Mouse (Mus musculus): ENCODE measurements around the gene Stard3. TPM values are rescaled to one million over a fixed set of nuclear protein-coding genes. Genes with fewer than 3 reads are reported as not detected.

The Stard3 gene
- 42.4 and 42.8 TPM in 2 replicates for polyA plus RNA-seq (2015; fragmentation: Nextera tagmentation; extraction: Ambion mirVana)

DNA sequence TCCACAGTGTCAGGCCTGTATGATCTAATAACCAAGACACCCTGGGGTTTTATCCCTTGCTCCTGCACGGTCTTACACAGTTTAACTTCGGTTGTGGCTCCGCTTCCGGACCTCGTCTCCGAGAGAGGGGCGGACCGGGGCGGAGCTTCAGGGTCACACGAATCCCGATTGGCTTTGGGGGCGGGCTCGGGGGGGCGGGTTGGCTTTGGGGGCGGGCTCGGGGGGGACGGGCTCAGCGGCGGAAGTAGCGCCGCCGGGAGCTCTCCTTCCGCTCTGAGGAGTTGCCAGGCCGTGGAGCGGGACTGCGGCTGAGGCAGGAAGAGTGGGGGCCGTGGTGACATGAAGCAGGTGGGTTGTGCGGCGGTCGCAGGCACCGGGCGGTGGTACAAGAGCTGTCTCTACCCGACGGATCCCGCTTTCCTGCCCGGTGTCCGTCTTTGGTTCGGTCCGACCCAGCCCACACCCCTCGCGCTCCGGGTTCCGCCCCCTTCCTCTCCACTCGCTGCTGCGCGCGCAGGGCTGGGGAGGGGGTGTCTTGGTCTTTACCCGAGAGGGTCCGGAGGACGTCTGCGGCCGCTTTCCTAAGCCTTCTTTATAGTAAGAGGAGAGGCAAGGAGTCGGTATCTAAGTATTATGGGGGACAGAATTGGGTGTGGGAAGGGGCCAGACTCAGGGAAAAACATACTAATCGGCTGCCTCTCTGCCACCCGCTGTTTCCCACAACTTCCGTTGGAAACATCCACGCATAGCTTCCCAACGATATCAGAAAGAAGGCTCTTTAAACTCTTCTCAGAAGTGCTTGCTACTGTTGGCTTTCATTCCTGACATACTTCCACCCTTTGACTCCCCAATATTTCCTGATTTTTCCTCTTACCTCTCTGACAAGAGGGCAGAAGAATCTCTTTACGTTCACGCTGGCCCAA lies at the start of gene Stard3:
Gene Stard3, plus strand, starts transcription at position 208 of the 923 bp plus-strand sequence.
- no peaks in the 10 kb centered on the region for H3K27me3 ChIP-seq (ENCODE audit: insufficient read depth, low read length)
- peak within 1 kb of the TSS; percentile 77 for H3K4me3 ChIP-seq (replicated peaks; ENCODE audit: low read depth, low read length)
- peak; percentile 86 for ATAC-seq (replicated peaks; ENCODE audit: low FRiP score, low read depth)
- no peak for TF ChIP-seq CTCF (IDR thresholded peaks at IDR 0.05; ENCODE audit: low read depth)
- peak within 1 kb of the TSS; percentile 76 for H3K4me2 ChIP-seq (ENCODE audit: low read length)
- H3K9ac ChIP-seq (ENCODE audit: low read depth, low read length): peak within 1 kb of the TSS; percentile 76
- DNase-seq (ENCODE audit: low spot score): peak; percentile 95
- H3K9me3 ChIP-seq (replicated peaks; ENCODE audit: low read length): no peaks in the 10 kb centered on the region
- H3K4me1 ChIP-seq (replicated peaks; ENCODE audit: insufficient read depth, low read length): peaks cover 29% of the 10 kb centered on the region
- H3K27ac ChIP-seq: peak within 1 kb of the TSS; percentile 97
- WGBS: under 1% methylated on average over 60 of the region's 60 CpGs
- H3K36me3 ChIP-seq (ENCODE audit: insufficient read depth, low read length): no peaks in the 10 kb centered on the region

DNA sequence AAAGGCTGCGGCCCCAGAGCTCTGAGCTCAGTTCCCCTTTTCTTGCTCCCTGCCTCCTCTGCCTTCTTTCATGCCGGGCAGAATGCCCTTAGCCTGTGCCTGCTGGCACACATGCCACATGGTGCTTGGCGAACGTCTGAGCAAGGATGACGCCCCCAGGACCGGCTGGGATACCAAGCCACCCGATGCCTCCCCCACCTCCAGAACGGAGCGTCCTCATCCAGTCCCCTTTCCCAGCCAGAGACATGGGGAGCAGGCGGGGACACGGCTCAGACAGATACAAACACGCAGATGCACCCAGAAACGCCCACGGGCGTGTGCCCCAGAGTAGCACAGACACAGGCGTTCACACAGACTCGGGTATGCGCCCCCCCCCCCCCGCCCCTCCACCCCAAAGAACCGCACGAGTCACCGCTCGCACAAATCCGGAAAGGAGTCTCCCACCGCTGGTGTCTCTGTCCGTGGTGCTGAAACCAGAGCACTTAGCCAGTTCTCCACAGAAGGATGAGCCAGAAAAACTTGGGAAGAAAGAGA lies 44.3 kb upstream of the Stard3 start:
- ATAC-seq (replicated peaks; ENCODE audit: low FRiP score, low read depth): no peak
- no peak overlapping the region for H3K9ac ChIP-seq (ENCODE audit: low read depth, low read length)
- no peak for TF ChIP-seq CTCF (IDR thresholded peaks at IDR 0.05; ENCODE audit: low read depth)
- no peak overlapping the region for H3K27ac ChIP-seq
- no peaks in the 10 kb centered on the region for H3K36me3 ChIP-seq (ENCODE audit: insufficient read depth, low read length)
- H3K4me3 ChIP-seq (replicated peaks; ENCODE audit: low read depth, low read length): no peak overlapping the region
- DNase-seq (ENCODE audit: low spot score): peak; percentile 85
- H3K4me2 ChIP-seq (ENCODE audit: low read length): no peak overlapping the region
- H3K4me1 ChIP-seq (replicated peaks; ENCODE audit: insufficient read depth, low read length): no peaks in the 10 kb centered on the region
- H3K27me3 ChIP-seq (ENCODE audit: insufficient read depth, low read length): peaks cover 45% of the 10 kb centered on the region
- H3K9me3 ChIP-seq (replicated peaks; ENCODE audit: low read length): no peaks in the 10 kb centered on the region
- 2% methylated on average over 26 of the region's 26 CpGs for WGBS

DNA sequence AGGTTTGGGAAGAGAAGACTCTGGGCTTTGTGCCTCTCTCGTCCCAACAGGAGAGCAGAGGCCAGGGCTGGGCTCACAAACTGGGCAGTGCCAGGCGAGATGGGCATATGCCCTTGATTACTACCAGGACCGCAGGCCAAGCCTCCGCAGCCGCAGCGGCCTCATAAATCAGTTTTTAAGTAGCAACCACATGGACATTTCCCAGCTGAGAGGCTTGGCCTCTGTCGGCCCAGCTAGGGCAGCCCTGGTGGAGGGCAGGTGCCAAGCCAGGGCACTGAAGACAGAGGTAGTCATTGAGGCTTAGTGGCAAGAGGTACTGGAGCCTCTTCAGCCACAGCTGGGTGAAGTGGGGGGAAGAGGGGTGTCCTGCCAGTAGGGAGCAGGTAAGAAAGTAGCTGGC lies 40.7 kb upstream of the Stard3 start:
- no peaks in the 10 kb centered on the region for H3K9me3 ChIP-seq (replicated peaks; ENCODE audit: low read length)
- no peak overlapping the region for H3K4me2 ChIP-seq (ENCODE audit: low read length)
- no peaks in the 10 kb centered on the region for H3K36me3 ChIP-seq (ENCODE audit: insufficient read depth, low read length)
- H3K27me3 ChIP-seq (ENCODE audit: insufficient read depth, low read length): peaks cover 78% of the 10 kb centered on the region
- no peak overlapping the region for H3K4me3 ChIP-seq (replicated peaks; ENCODE audit: low read depth, low read length)
- no peaks in the 10 kb centered on the region for H3K4me1 ChIP-seq (replicated peaks; ENCODE audit: insufficient read depth, low read length)
- ATAC-seq (replicated peaks; ENCODE audit: low FRiP score, low read depth): no peak
- TF ChIP-seq CTCF (IDR thresholded peaks at IDR 0.05; ENCODE audit: low read depth): no peak
- no peak overlapping the region for H3K27ac ChIP-seq
- H3K9ac ChIP-seq (ENCODE audit: low read depth, low read length): no peak overlapping the region
- WGBS: 6% methylated on average over 7 of the region's 7 CpGs
- DNase-seq (ENCODE audit: low spot score): no peak

DNA sequence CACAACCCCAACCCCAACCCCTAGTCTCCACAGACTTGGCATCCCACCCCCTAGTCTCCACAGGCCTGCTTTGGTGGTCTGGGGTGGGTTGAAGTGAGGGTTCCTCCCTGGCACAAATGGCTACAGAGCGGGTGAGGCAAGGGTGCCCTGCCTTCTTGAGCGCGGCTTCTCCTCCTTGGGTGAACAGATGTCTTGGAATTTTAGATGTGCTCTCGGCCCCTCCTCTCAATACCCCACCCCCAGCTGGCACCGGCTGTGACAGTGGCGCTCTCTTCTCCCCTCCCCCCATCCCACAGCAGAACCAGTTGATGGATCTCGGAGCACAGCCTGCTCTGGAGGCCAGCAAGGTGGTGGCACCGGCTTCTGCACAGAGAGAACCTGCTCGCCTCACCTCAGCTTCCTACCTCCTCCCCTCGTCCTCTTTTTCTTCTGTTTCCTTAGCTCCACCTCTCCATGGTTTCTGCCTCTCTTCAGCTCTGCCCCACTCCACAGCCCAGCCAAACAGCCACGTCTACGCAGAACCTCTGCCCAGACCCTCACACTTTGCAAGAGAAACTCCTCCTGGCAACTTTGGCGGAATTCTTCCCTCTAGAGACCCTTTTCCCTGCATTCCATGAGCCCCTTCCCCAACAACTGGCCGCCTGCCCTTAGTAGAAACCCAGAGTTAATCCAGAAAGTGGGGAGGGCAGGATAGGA lies 39.6 kb upstream of the Stard3 start:
- no peak overlapping the region for H3K27ac ChIP-seq
- H3K9ac ChIP-seq (ENCODE audit: low read depth, low read length): no peak overlapping the region
- no peak for TF ChIP-seq CTCF (IDR thresholded peaks at IDR 0.05; ENCODE audit: low read depth)
- no peak overlapping the region for H3K4me3 ChIP-seq (replicated peaks; ENCODE audit: low read depth, low read length)
- no peaks in the 10 kb centered on the region for H3K9me3 ChIP-seq (replicated peaks; ENCODE audit: low read length)
- H3K4me1 ChIP-seq (replicated peaks; ENCODE audit: insufficient read depth, low read length): no peaks in the 10 kb centered on the region
- 1% methylated on average over 14 of the region's 14 CpGs for WGBS
- DNase-seq (ENCODE audit: low spot score) (no peak), ATAC-seq (replicated peaks; ENCODE audit: low FRiP score, low read depth) (no peak)
- no peak overlapping the region for H3K4me2 ChIP-seq (ENCODE audit: low read length)
- peaks cover 87% of the 10 kb centered on the region for H3K27me3 ChIP-seq (ENCODE audit: insufficient read depth, low read length)
- H3K36me3 ChIP-seq (ENCODE audit: insufficient read depth, low read length): no peaks in the 10 kb centered on the region

DNA sequence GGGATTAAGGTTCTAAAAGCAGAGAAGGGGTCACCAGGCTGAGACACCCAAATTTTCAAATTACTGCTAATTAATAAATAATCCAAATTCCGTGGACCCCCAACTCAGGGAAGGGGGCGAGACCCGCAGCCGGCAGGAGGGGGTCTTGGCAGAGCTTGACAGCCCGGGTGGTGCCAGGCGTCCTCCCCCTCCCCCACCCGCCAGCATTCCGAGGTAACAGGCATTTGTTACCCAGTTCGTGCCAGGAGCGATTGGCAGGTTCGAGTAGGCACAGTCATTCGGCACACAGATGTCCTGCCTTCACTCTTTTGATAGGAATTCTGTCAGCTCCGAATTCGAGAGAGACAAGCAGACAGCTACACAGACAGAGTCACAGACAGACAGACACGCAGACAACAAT lies 39.0 kb upstream of the Stard3 start:
- DNase-seq (ENCODE audit: low spot score) (no peak), ATAC-seq (replicated peaks; ENCODE audit: low FRiP score, low read depth) (no peak)
- H3K4me3 ChIP-seq (replicated peaks; ENCODE audit: low read depth, low read length): no peak overlapping the region
- H3K27ac ChIP-seq: no peak overlapping the region
- TF ChIP-seq CTCF (IDR thresholded peaks at IDR 0.05; ENCODE audit: low read depth): no peak
- H3K9me3 ChIP-seq (replicated peaks; ENCODE audit: low read length): no peaks in the 10 kb centered on the region
- H3K36me3 ChIP-seq (ENCODE audit: insufficient read depth, low read length): no peaks in the 10 kb centered on the region
- peaks cover 88% of the 10 kb centered on the region for H3K27me3 ChIP-seq (ENCODE audit: insufficient read depth, low read length)
- H3K4me2 ChIP-seq (ENCODE audit: low read length): no peak overlapping the region
- H3K9ac ChIP-seq (ENCODE audit: low read depth, low read length): no peak overlapping the region
- H3K4me1 ChIP-seq (replicated peaks; ENCODE audit: insufficient read depth, low read length): no peaks in the 10 kb centered on the region
- under 1% methylated on average over 15 of the region's 15 CpGs for WGBS

DNA sequence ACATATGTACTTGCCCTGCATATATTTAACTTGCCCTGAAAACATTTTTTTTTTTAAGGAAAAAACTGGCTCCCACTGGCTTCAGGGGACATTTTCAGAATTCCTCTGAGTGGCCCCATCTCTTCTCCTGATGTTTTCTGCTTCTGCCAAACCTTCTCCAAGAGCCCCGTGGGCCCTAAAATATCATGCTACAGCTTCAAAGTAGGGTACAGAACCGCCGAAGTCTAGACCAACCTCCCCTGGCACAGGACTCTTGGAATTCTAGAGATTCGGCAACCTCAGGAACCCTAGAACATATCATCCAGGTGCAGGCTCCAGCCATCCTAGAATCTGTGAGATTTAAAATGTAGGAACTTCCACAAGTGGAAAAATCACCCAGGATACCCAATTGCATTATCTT lies 38.6 kb upstream of the Stard3 start:
- no peaks in the 10 kb centered on the region for H3K4me1 ChIP-seq (replicated peaks; ENCODE audit: insufficient read depth, low read length)
- ATAC-seq (replicated peaks; ENCODE audit: low FRiP score, low read depth) (no peak), DNase-seq (ENCODE audit: low spot score) (no peak)
- H3K36me3 ChIP-seq (ENCODE audit: insufficient read depth, low read length): no peaks in the 10 kb centered on the region
- H3K9ac ChIP-seq (ENCODE audit: low read depth, low read length): no peak overlapping the region
- peaks cover 88% of the 10 kb centered on the region for H3K27me3 ChIP-seq (ENCODE audit: insufficient read depth, low read length)
- no peak for TF ChIP-seq CTCF (IDR thresholded peaks at IDR 0.05; ENCODE audit: low read depth)
- no peaks in the 10 kb centered on the region for H3K9me3 ChIP-seq (replicated peaks; ENCODE audit: low read length)
- no peak overlapping the region for H3K27ac ChIP-seq
- no peak overlapping the region for H3K4me3 ChIP-seq (replicated peaks; ENCODE audit: low read depth, low read length)
- H3K4me2 ChIP-seq (ENCODE audit: low read length): no peak overlapping the region
- 11% methylated on average over 4 of the region's 4 CpGs for WGBS
